Mouse (Mus musculus) neural tube, embryonic 13.5 days (tissue): ENCODE data around the gene Elp1. TPM values are rescaled to one million over a fixed set of nuclear protein-coding genes. Genes with fewer than 3 reads are reported as not detected.
A peak's percentile ranks its signal among the peaks of the same experiment; 100 is the strongest.

Experiments used
- ATAC-seq: fragments of 200-750 bp; cut with Nextera tagmentation; 2 replicates; pipeline ENCODE4 v1.8.0; 2017; ENCODE audit warnings: low read depth, mild to moderate bottlenecking, moderate TSS enrichment, moderate library complexity
- H3K27ac ChIP-seq: fragments of 300-500 bp; sonication (generic); replicated peaks from 2 replicates; pipeline ENCODE4 v1.5.1; 2015; ENCODE audit warnings: moderate library complexity, mild to moderate bottlenecking, inconsistent platforms
- H3K27me3 ChIP-seq: fragments of 300-500 bp; sonication (generic); 2 replicates; pipeline ENCODE4 v1.6.1; 2015; ENCODE audit warnings: mild to moderate bottlenecking, inconsistent platforms
- H3K36me3 ChIP-seq: fragments of 300-500 bp; sonication (generic); 2 replicates; pipeline ENCODE4 v1.6.1; 2015; ENCODE audit warnings: mild to moderate bottlenecking, inconsistent platforms
- H3K4me1 ChIP-seq: fragments of 300-500 bp; sonication (generic); replicated peaks from 2 replicates; pipeline ENCODE4 v1.6.1; 2015; ENCODE audit warnings: inconsistent platforms
- H3K4me2 ChIP-seq: fragments of 300-500 bp; sonication (generic); 2 replicates; pipeline ENCODE4 v1.6.1; 2015; ENCODE audit warnings: inconsistent platforms, mild to moderate bottlenecking, moderate library complexity
- H3K4me3 ChIP-seq: fragments of 300-500 bp; sonication (generic); 2 replicates; pipeline ENCODE4 v1.5.1; 2015; ENCODE audit warnings: mild to moderate bottlenecking, inconsistent platforms
- H3K9ac ChIP-seq: fragments of 300-500 bp; sonication (generic); 2 replicates; pipeline ENCODE4 v1.6.1; 2015; ENCODE audit warnings: moderate library complexity, mild to moderate bottlenecking, inconsistent platforms
- H3K9me3 ChIP-seq: fragments of 300-500 bp; sonication (generic); 2 replicates; pipeline ENCODE4 v1.6.1; 2016; ENCODE audit warnings: inconsistent platforms
- WGBS: fragments of 180-500 bp; shearing (Covaris S2); methylation state at CpG from one replicate; pipeline ENCODE4 v1.1.7; 2015; 5-methylcytosine and 5-hydroxymethylcytosine counted together
- polyA plus RNA-seq: library from polyadenylated mRNA; unstranded; fragments of >200 nt; fragmentation: Nextera tagmentation; extraction: Ambion mirVana; gene quantifications from 2 replicates; pipeline ENCODE4 v1.2.1, GENCODE M21; 2015

Elp1 gene
- polyA plus RNA-seq, 1 experiment from 2014 or later = 54.1 TPM

- H3K4me1 ChIP-seq = peaks cover 6% of the 10 kb centered on the region
- ATAC-seq = no peak
- no peak overlapping the region for H3K4me2 ChIP-seq
- H3K27ac ChIP-seq = no peak overlapping the region; the same call in 1 of the 2 replicates
- H3K9me3 ChIP-seq = no peaks in the 10 kb centered on the region
- peaks cover 66% of the 10 kb centered on the region for H3K36me3 ChIP-seq
- H3K27me3 ChIP-seq = no peaks in the 10 kb centered on the region
- 49% methylated on average over 7 of the region's 7 CpGs for WGBS
- H3K4me3 ChIP-seq = no peak overlapping the region
- no peak overlapping the region for H3K9ac ChIP-seq
Measured at GRCm38 (mm10) chr4:56829511-56829921, 27.4 kb upstream of the Elp1 start.

- Histone ChIP-seq H3K9me3 (no peaks in the 10 kb centered on the region), H3K36me3 (peaks cover 61% of the 10 kb centered on the region), H3K27ac (no peak overlapping the region), H3K4me1 (peaks cover 6% of the 10 kb centered on the region), H3K4me2 (no peak overlapping the region), H3K9ac (no peak overlapping the region), H3K4me3 (no peak overlapping the region), H3K27me3 (no peaks in the 10 kb centered on the region)
- 81% methylated on average over 3 of the region's 3 CpGs for WGBS
- ATAC-seq = no peak
Measured at GRCm38 (mm10) chr4:56828932-56829331, 26.8 kb upstream of the Elp1 start.

GRCm38 (mm10) chr4:56824231-56824630 is 22.1 kb upstream of the Elp1 start:
- H3K9ac ChIP-seq = no peak overlapping the region
- H3K36me3 ChIP-seq = peaks cover 39% of the 10 kb centered on the region
- no peaks in the 10 kb centered on the region for H3K27me3 ChIP-seq
- no peak overlapping the region for H3K27ac ChIP-seq
- H3K4me3 ChIP-seq = no peak overlapping the region
- H3K4me2 ChIP-seq = no peak overlapping the region
- ATAC-seq = no peak
- no peaks in the 10 kb centered on the region for H3K9me3 ChIP-seq
- WGBS = 88% methylated on average over 9 of the region's 9 CpGs
- no peaks in the 10 kb centered on the region for H3K4me1 ChIP-seq

GRCm38 (mm10) chr4:56820017-56820550 is 18.0 kb upstream of the Elp1 start:
- Histone ChIP-seq H3K27ac (no peak overlapping the region), H3K4me3 (no peak overlapping the region), H3K4me1 (no peaks in the 10 kb centered on the region), H3K27me3 (no peaks in the 10 kb centered on the region), H3K4me2 (no peak overlapping the region), H3K9me3 (no peaks in the 10 kb centered on the region), H3K9ac (no peak overlapping the region), H3K36me3 (peaks cover 32% of the 10 kb centered on the region)
- no peak for ATAC-seq

GRCm38 (mm10) chr4:56815131-56815530 is 13.0 kb upstream of the Elp1 start:
- Histone ChIP-seq H3K9me3 (no peaks in the 10 kb centered on the region), H3K4me1 (no peaks in the 10 kb centered on the region), H3K4me3 (no peak overlapping the region), H3K36me3 (peaks cover 54% of the 10 kb centered on the region), H3K27me3 (no peaks in the 10 kb centered on the region), H3K27ac (no peak overlapping the region), H3K4me2 (no peak overlapping the region), H3K9ac (no peak overlapping the region)
- no peak for ATAC-seq
- 91% methylated on average over 8 of the region's 8 CpGs for WGBS

GRCm38 (mm10) chr4:56812096-56812495 is 10.0 kb upstream of the Elp1 start:
- Histone ChIP-seq H3K27me3 (no peaks in the 10 kb centered on the region), H3K36me3 (peaks cover 75% of the 10 kb centered on the region), H3K9ac (no peak overlapping the region), H3K4me1 (no peaks in the 10 kb centered on the region), H3K9me3 (no peaks in the 10 kb centered on the region), H3K27ac (no peak overlapping the region), H3K4me2 (no peak overlapping the region), H3K4me3 (no peak overlapping the region)
- no peak for ATAC-seq
- WGBS = 84% methylated on average over 4 of the region's 4 CpGs

GRCm38 (mm10) chr4:56811642-56812041 is 9.5 kb upstream of the Elp1 start:
- H3K4me1 ChIP-seq = no peaks in the 10 kb centered on the region
- peaks cover 77% of the 10 kb centered on the region for H3K36me3 ChIP-seq
- H3K9me3 ChIP-seq = no peaks in the 10 kb centered on the region
- H3K4me2 ChIP-seq = no peak overlapping the region
- no peak overlapping the region for H3K4me3 ChIP-seq
- H3K27me3 ChIP-seq = no peaks in the 10 kb centered on the region
- WGBS = 72% methylated on average over 3 of the region's 3 CpGs
- no peak overlapping the region for H3K9ac ChIP-seq
- H3K27ac ChIP-seq = no peak overlapping the region
- no peak for ATAC-seq

GRCm38 (mm10) chr4:56809050-56809449 is 6.9 kb upstream of the Elp1 start:
- H3K4me2 ChIP-seq = no peak overlapping the region
- peaks cover 9% of the 10 kb centered on the region for H3K4me1 ChIP-seq
- 76% methylated on average over 4 of the region's 4 CpGs for WGBS
- H3K27ac ChIP-seq = no peak overlapping the region
- no peak overlapping the region for H3K4me3 ChIP-seq
- H3K9me3 ChIP-seq = no peaks in the 10 kb centered on the region
- H3K27me3 ChIP-seq = no peaks in the 10 kb centered on the region
- ATAC-seq = no peak
- peaks cover 70% of the 10 kb centered on the region for H3K36me3 ChIP-seq
- H3K9ac ChIP-seq = no peak overlapping the region

GRCm38 (mm10) chr4:56802669-56803150 is 579 bp upstream of the Elp1 start:
- Histone ChIP-seq H3K9me3 (no peaks in the 10 kb centered on the region), H3K4me1 (peaks cover 36% of the 10 kb centered on the region), H3K27ac (peak overlapping the region; percentile 87), H3K27me3 (no peaks in the 10 kb centered on the region), H3K4me3 (peak overlapping the region; percentile 94), H3K9ac (peak overlapping the region; percentile 88), H3K36me3 (peaks cover 45% of the 10 kb centered on the region), H3K4me2 (peak overlapping the region; percentile 86)
- ATAC-seq = 0 out of 2 replicates have a peak, but pooled peaks have one; percentile 30
- WGBS = 2% methylated on average over 25 of the region's 25 CpGs

GRCm38 (mm10) chr4:56791373-56791772 is 10.8 kb downstream of the Elp1 start:
- 57% methylated on average over 1 of the region's 1 CpGs for WGBS
- H3K36me3 ChIP-seq = peaks cover 93% of the 10 kb centered on the region
- H3K9ac ChIP-seq = no peak overlapping the region
- ATAC-seq = no peak
- H3K4me1 ChIP-seq = no peaks in the 10 kb centered on the region
- no peak overlapping the region for H3K4me3 ChIP-seq
- no peak overlapping the region for H3K27ac ChIP-seq
- no peaks in the 10 kb centered on the region for H3K27me3 ChIP-seq
- no peaks in the 10 kb centered on the region for H3K9me3 ChIP-seq
- H3K4me2 ChIP-seq = no peak overlapping the region

- Histone ChIP-seq H3K27ac (no peak overlapping the region), H3K4me2 (no peak overlapping the region), H3K4me3 (no peak overlapping the region), H3K36me3 (peaks cover 94% of the 10 kb centered on the region), H3K27me3 (no peaks in the 10 kb centered on the region), H3K9ac (no peak overlapping the region), H3K4me1 (no peaks in the 10 kb centered on the region), H3K9me3 (no peaks in the 10 kb centered on the region)
- WGBS = 73% methylated on average over 1 of the region's 1 CpGs
- ATAC-seq = no peak
Measured at GRCm38 (mm10) chr4:56771065-56771464, 31.1 kb downstream of the Elp1 start.

- Histone ChIP-seq H3K27ac (no peak overlapping the region), H3K36me3 (peaks cover 96% of the 10 kb centered on the region), H3K9ac (no peak overlapping the region), H3K4me1 (no peaks in the 10 kb centered on the region), H3K27me3 (no peaks in the 10 kb centered on the region), H3K4me2 (no peak overlapping the region), H3K4me3 (no peak overlapping the region), H3K9me3 (no peaks in the 10 kb centered on the region)
- WGBS = 94% methylated on average over 7 of the region's 7 CpGs
- ATAC-seq = no peak
Measured at GRCm38 (mm10) chr4:56768913-56769312, 33.2 kb downstream of the Elp1 start.

- ATAC-seq = no peak
- H3K9me3 ChIP-seq = no peaks in the 10 kb centered on the region
- no peaks in the 10 kb centered on the region for H3K4me1 ChIP-seq
- peaks cover 91% of the 10 kb centered on the region for H3K36me3 ChIP-seq
- H3K4me3 ChIP-seq = no peak overlapping the region
- H3K27me3 ChIP-seq = no peaks in the 10 kb centered on the region
- 69% methylated on average over 5 of the region's 5 CpGs for WGBS
- H3K4me2 ChIP-seq = no peak overlapping the region
- no peak overlapping the region for H3K9ac ChIP-seq
- no peak overlapping the region for H3K27ac ChIP-seq
Measured at GRCm38 (mm10) chr4:56767861-56768284, 34.3 kb downstream of the Elp1 start.
